Mouse (Mus musculus) right cerebral cortex, postnatal 4 days (tissue): ENCODE data around the gene Gm4871.

Experiments used
- DNase-seq: peaks from one replicate; pipeline ENCODE4 v3.0.0-alpha.2; 2022

The Gm4871 gene

GRCm38 (mm10) chr5:144990481-144990880 lies 42.1 kb downstream of the Gm4871 start:
- no peak for DNase-seq

DNA sequence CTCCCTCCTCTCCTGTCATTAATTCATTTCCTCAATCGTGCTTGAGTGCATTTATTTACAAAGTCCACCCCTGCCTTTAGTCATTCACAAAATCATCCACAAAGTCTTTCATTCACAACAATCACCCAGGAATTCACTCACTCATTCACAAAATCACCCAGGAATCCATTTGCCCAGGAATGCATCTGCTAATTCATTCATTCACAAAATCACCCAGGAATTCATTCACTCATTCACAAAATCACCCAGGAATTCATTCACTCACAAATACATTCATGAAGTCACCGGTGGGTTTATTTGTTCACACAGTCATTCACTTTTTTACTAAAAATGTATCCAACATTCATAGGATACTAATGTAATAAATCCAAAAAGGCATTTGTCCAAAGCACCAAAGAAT lies 42.5 kb downstream of the Gm4871 start:
- no peak for DNase-seq

GRCm38 (mm10) chr5:144989061-144989405 lies 43.5 kb downstream of the Gm4871 start:
- no peak for DNase-seq

- peak; percentile 14 for DNase-seq
These were observed 44.1 kb downstream of the Gm4871 start for GRCm38 (mm10) chr5:144988340-144989060.

- no peak for DNase-seq
These were observed 45.0 kb downstream of the Gm4871 start for GRCm38 (mm10) chr5:144987561-144987960.

- DNase-seq: no peak
These were observed 47.7 kb downstream of the Gm4871 start for GRCm38 (mm10) chr5:144984839-144985238.

- no peak for DNase-seq
These were observed 49.3 kb downstream of the Gm4871 start for GRCm38 (mm10) chr5:144983227-144983626.
